Mouse (Mus musculus) adrenal gland, adult (tissue): ENCODE measurements around the gene Oas1f.
"Not testable (repeated sequence)": the region's sequence is repeated elsewhere in the genome, so short reads cannot be mapped to it uniquely, and the experiment has no call there.

Experiments used
- DNase-seq, 2 experiments: peaks; one replicate each; pipeline ENCODE4 v3.0.0; 2022 to 2023; ENCODE audit warnings: low spot score in 1 of 2; ENCODE audit not compliant: inconsistent age in 2 of 2

Gene Oas1f

DNA sequence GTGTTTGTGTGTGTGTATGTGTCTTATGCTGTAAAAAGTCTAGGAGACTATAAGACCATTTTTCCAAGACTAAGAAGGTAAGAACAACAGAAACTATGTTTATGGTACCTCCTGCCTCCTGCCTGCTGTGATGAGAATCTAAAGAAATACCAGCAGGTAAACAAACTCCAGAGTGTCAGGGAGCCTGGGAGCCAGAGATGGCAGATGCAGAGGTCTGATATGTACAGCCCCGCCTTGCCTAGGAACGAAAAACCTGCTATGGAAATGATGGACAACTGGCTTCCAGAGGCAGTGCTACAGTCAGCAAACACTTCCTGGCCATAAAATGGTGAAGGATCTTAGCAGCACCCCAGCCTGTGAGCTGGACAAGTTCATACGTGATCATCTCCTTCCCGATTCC, at the start of gene Oas1f:
Gene Oas1f (plus strand): TSS at position 301 of the 400 bp plus-strand sequence.
- DNase-seq = no peak

- DNase-seq = not testable (repeated sequence)
Measured at GRCm38 (mm10) chr5:120798147-120798546, 49.0 kb upstream of the Oas1f start.

DNA sequence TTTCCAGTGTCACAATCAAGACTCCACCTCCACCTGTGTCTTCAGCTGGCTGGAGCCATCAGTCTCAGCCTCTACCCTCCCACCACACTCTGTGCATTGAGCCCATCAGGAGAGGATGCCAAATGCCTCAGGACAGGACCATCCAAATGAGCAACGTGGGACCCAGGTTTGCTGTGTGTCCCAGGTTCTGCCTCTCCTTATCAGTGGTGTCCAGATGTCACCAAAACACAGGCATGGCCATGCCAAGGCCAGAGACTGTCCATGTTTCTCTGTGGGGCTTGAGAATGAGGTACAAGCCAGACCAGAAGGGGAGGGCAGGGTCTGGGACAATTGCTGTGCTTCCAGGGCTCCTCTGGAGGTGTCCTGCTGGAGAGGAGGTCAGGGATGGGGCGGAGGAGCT, 48.2 kb upstream of the Oas1f start:
- DNase-seq = not testable (repeated sequence)

DNA sequence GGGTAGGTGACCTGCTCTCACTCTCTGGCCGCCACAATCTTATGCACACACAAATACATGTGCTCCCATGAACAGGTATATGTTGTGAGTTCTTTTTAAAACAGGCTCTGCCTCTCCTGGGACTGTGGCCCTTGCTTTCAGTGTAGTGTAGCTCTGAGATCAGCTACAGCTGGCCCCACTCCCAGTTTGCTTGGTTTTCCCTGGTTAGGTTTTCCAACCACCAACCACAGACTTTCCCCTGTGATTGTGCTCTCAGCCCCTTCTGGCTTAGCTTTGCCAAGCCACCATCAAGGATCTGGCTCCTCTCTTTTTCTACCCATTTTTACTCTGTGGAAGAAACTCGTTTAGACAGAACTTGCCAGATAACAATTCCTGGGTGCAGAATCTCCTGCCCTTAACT, 43.6 kb upstream of the Oas1f start:
- no peak for DNase-seq

GRCm38 (mm10) chr5:120806458-120806857, 40.7 kb upstream of the Oas1f start:
- peak; percentile 22 to 76 for DNase-seq

- DNase-seq = no peak
Measured at GRCm38 (mm10) chr5:120809171-120809570, 38.0 kb upstream of the Oas1f start.

DNA sequence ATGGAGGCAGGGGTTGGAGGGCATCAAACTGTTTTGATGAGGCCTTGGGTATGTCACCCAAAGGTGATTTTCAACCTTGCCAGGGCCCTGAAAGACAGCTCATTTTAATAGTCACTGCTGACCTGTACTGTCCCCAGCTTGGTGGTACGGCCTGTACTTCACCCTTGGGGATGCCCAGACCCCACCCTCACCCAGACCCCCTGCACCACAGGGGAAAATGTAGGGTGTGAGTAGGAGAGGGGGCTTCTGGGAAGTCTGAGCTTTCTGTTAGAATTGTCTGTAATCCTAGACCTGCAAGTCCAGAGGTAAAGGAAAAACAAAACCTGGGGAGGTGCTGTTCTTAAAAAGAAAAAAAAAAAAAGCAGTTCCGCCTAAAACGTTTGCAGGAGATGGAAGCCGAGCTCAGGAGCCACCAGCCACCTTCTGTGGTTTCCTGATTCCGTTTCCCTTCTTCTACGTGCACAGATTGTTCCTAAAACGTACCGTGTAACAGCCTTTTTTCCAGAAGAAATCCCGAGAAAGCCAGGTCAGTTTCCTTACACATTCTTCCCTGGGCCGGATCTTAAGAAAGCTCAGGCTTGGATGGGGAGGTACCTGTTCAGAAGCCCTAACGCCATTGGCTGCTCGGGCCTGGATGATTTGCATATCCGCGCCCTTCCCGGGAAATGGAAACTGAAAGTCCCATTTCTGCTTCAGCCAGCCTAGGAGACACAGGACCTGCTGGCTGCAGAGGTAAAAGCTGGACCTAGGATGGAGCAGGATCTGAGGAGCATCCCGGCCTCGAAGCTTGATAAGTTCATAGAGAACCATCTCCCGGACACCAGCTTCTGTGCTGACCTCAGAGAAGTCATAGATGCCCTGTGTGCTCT, 35.0 kb upstream of the Oas1f start, which contains the start of gene Oas1c:
Gene Oas1c (minus strand): TSS at position 564 of the 869 bp plus-strand sequence.
- peak; percentile 90 to 96 for DNase-seq

DNA sequence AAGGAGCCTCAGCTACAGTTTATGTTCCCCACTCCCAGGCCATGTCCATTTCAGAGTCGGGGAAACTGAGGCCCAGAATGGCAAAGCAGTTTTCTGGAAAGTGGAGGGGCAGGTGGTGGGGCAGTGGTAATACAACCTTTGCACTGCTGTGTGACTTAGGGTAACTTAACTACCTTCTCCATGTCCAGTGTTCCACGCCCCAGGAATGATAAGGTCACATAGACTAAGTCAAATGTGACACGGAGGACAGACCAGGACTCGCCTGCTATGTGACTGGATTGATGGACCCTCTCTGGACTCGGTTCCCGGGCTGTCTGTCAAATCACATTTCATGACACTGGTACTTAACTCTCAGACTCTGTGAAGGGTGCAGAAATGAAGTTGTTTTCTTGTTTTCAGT, 34.1 kb upstream of the Oas1f start:
- peak in 1 of 2 experiments; percentile 35 for DNase-seq

DNA sequence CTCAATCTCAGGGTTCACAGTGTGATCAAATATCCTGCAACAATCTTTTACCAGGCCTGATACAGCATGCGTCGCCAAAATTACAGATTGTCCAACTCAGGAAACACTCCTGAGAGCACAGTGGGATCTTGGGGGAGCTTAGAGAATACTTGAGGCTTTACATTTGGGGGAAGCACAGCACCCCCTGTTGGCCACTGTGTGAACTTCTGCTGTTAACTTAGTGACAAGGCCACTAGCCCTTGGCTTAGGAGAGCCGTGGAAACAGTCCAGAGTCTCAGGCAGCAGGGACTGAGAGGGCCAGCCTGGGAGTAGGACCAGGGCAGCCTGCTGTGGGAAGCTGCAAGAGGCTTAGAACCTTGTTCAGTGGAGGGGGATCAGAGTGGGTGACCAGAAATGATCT, 31.2 kb upstream of the Oas1f start:
- DNase-seq = peak; percentile 15 to 70

DNA sequence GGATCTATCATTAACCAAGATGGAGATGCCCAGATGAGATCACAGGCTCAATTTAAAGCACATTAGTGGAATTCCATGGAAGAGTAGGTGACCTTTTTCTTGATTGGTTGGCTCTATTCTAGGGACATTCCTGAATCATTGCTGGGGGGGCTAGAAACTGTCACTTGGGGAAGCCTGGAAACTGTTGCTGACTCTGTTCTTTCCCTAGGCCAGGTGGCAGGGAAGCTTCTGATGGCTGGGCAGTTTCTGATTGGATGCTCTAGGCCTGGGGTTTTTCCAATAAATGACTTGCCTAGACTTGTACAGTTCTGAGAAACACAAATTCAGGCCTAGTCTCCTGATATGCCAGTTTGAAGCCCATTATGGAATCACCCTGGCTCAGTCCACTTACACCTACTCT, 28.2 kb upstream of the Oas1f start:
- DNase-seq = no peak

DNA sequence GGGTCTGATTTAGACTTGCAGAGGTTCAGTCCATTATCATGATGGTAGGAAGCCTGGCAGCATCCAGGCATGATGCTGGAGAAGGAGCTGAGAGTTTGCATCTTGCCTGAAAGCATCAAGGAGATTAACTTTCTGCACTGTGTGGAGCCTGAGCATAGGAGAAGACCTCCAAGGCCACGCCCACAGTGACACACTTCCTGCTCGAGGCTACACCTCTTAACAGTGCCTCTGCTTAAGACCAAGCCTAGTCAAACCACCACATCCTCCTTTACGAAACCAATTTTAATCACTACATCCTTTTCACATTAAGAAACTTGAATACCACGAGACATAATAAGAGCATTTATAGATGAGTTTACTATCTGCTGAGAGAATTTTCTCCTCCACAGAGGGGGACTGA, 16.1 kb upstream of the Oas1f start:
- DNase-seq = no peak

DNA sequence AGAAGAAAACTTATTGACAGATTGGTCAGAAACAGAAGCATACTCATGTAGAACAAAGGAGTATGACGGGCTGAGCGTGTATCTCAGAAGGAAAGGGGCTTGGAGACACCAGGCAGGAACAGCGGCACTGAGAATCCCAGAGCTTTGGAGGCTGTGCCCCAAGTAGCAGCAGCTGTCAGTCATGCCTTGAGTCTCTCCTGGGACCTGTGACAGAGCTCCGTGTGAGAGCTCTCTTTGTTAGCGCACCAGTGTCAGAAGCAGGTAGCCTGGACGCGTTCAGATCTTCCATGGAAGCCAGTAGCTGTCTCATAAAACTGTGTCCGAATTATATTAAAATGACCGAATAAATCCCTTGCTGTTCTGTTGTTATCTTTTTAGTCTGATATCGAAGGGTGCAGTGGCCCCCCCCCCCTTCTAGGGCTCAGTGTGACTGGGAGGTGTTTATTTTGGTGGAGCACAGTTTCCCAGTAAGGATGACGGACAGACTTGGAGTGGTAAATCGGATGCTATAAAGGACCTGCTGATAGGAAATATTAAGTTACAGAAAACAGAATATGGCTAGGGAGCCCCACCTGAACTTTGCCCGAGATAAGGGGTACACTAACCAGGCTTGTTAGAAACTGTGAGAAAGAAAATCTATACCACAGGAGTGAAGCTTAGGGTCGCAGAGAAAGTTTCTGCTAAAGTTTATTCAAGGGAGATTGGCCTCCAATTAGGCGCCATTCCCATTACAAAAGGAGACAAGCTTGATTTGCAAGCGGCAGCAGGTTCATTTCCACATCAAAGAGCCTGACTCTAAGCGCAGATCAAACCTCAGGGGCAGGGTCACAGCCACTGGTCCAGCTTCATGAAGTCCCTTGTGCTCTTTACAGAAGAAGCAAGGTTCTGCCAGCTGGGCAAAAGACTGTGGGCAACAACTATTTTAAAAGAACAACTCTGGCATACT, 13.6 kb upstream of the Oas1f start:
- DNase-seq = no peak

DNA sequence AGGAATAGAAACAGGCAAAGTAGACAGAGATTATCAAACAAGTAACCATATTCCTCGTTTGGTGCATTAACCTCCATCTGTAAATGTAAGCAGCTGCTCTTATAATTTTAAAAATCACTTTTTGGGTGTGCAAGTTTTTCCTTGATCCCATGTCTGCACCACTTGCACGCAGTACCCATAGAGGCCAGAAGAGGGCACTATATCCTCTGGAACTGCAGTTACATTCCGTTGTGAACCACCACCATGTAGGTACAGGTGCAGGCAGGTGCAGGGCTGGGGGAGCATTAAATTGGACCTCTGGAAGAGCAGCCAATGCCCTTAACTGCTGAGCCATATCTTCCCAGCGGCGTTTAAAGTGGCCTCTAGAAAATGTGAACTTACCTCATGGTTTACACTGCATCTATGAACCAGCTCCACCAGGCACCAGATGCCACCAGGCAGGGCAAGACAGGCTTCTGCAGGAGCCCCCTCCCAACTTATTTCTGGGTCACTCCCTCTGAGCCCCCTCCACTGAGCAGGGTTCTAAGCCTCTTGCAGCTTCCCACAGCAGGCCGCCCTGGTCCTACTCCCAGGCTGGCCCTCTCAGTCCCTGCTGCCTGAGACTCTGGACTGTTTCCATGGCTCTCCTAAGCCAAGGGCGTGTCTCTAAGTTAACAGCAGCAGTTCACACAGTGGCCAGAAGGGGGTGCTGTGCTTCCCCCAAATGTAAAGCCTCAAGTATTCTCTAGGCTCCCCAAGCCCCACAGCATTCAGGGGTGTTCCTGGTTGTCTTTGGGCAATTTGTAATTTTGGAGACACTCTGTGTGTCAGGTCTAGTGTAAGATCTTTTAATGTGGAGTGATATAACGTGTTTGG, 10.2 kb upstream of the Oas1f start:
- peak; percentile 25 to 75 for DNase-seq

DNA sequence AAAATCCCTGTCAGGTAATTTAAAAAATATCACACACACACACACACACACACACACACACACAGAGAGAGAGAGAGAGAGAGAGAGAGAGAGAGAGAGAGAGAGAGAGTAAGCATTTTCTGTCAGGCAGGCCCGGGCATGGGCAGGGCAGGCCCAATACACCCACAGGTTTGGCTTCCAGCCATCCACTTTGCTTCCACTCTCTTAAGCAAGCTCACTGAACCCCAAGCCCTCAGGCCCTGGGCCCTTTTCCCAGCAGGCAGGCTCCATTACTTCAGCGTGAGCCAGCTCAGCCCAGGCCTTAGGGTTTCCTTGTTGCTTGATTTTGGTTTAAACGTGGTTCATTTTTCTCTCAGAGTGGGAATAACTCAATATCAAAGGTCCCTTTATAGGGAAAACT, 2.5 kb upstream of the Oas1f start:
- DNase-seq = peak; percentile 8 to 29

- DNase-seq = peak; percentile 21 to 65
Measured at GRCm38 (mm10) chr5:120849601-120850136, 2.5 kb downstream of the Oas1f start.

GRCm38 (mm10) chr5:120859241-120859640, 12.1 kb downstream of the Oas1f start:
- DNase-seq = no peak

- DNase-seq = no peak
Measured at GRCm38 (mm10) chr5:120861121-120861520, 14.0 kb downstream of the Oas1f start, which contains the start of gene Oas1h. Gene Oas1h (plus strand): TSS chr5:120861421.

GRCm38 (mm10) chr5:120865336-120865860, 18.2 kb downstream of the Oas1f start:
- DNase-seq = peak in 1 of 2 experiments; percentile 33

GRCm38 (mm10) chr5:120869436-120870015, 22.4 kb downstream of the Oas1f start:
- no peak for DNase-seq

GRCm38 (mm10) chr5:120870081-120870480, 22.9 kb downstream of the Oas1f start:
- no peak for DNase-seq
